Mouse (Mus musculus): Measurements from ENCODE around the gene Ilvbl. TPM values are rescaled to one million over a fixed set of nuclear protein-coding genes. Genes with fewer than 3 reads are reported as not detected.

Ilvbl gene
- polyA plus RNA-seq, 1 experiment = 13.2 TPM

DNA sequence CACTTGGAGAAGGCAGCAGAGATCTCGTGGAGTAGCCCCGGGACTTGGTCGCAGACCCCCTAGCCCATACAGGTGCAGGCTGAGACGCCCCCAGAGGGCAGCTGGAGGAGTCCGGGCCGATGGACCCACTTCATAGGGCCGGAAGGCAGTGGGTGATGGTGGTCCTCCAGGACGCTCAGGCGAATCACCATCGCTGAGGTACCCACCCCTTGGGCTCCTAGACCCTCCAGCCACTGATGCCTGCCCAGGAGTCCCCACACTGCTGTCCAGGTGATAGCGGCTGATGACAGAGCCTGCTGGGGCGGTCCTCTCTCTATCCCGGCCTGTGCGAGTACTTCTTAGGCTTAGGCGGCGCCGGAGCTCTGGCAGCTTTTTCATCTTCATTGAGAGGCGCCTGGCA lies 15.1 kb downstream of the Ilvbl start:
- peaks cover 16% of the 10 kb centered on the region for H3K4me1 ChIP-seq
- H3K36me3 ChIP-seq (replicated peaks; ENCODE audit: low read length) = peaks cover 32% of the 10 kb centered on the region
- TF ChIP-seq FLI1 (IDR thresholded peaks at IDR 0.05; ENCODE audit: low read length) (no peak), GATA1 (IDR thresholded peaks at IDR 0.05; ENCODE audit: borderline replicate concordance, low read length) (no peak)
- no peaks in the 10 kb centered on the region for H3K9me3 ChIP-seq
- H3K27me3 ChIP-seq (replicated peaks) = peaks cover 39% of the 10 kb centered on the region
- H3K4me3 ChIP-seq (replicated peaks) = no peak overlapping the region

DNA sequence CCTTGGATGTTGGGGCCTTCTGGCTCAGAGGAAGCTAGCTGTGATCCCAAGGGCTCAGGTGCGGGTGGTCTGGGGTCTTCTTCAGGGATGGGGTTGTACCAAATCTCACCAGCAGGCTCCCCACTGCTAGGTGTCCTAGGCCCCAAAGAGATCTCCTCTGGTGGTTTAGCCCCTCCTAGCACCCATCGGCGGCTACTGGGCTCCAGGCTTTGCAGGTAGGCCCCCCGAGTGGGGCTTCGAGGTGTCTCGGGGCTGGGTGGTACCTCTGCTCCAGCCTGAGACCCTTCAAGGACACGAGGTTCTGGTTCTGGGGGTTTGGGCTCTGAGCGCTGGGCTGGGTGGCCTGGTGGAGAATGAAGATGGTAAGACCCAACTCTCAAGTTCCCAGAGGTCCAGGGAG lies 15.8 kb downstream of the Ilvbl start:
- no peaks in the 10 kb centered on the region for H3K9me3 ChIP-seq
- peaks cover 39% of the 10 kb centered on the region for H3K27me3 ChIP-seq (replicated peaks)
- H3K36me3 ChIP-seq (replicated peaks; ENCODE audit: low read length) = peaks cover 25% of the 10 kb centered on the region
- H3K4me3 ChIP-seq (replicated peaks) = no peak overlapping the region
- TF ChIP-seq GATA1 (IDR thresholded peaks at IDR 0.05; ENCODE audit: borderline replicate concordance, low read length) (no peak), FLI1 (IDR thresholded peaks at IDR 0.05; ENCODE audit: low read length) (no peak)
- peaks cover 16% of the 10 kb centered on the region for H3K4me1 ChIP-seq

DNA sequence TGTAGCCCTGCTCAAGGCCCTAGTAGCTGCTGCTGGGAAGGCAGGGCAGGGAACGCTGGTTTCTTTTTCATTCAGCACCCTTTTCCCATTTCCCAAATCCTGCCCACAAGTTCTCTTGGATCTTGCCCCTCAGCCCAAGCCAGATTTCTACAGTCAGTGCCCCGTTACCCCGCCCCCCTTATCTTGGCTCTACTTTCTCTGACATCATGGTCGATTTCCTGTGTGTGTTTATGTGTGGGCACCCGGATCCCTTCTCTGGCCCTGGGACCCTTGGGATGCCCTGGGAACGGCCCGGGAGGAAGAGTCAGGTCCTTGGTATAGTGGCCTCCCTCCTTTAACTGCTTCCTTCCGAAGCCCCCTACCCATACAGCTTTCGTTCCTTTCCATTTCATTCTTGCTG lies 16.6 kb downstream of the Ilvbl start:
- Histone ChIP-seq H3K9me3 (no peaks in the 10 kb centered on the region), H3K4me3 (replicated peaks) (peak overlapping the region; percentile 7), H3K4me1 (peaks cover 16% of the 10 kb centered on the region), H3K36me3 (replicated peaks; ENCODE audit: low read length) (peaks cover 17% of the 10 kb centered on the region), H3K27me3 (replicated peaks) (peaks cover 42% of the 10 kb centered on the region)
- no peak for TF ChIP-seq FLI1 (IDR thresholded peaks at IDR 0.05; ENCODE audit: low read length)
- TF ChIP-seq GATA1 (IDR thresholded peaks at IDR 0.05; ENCODE audit: borderline replicate concordance, low read length) = no peak

- peaks cover 16% of the 10 kb centered on the region for H3K4me1 ChIP-seq
- H3K9me3 ChIP-seq = no peaks in the 10 kb centered on the region
- H3K36me3 ChIP-seq (replicated peaks; ENCODE audit: low read length) = peaks cover 8% of the 10 kb centered on the region
- no peak for TF ChIP-seq GATA1 (IDR thresholded peaks at IDR 0.05; ENCODE audit: borderline replicate concordance, low read length)
- peaks cover 46% of the 10 kb centered on the region for H3K27me3 ChIP-seq (replicated peaks)
- H3K4me3 ChIP-seq (replicated peaks) = peak within 1 kb of the TSS; percentile 88
Measured at GRCm38 (mm10) chr10:78591406-78592328, 17.5 kb downstream of the Ilvbl start, which contains the start of gene Syde1. TSS of gene Syde1 (minus strand) at chr10:78591964.

DNA sequence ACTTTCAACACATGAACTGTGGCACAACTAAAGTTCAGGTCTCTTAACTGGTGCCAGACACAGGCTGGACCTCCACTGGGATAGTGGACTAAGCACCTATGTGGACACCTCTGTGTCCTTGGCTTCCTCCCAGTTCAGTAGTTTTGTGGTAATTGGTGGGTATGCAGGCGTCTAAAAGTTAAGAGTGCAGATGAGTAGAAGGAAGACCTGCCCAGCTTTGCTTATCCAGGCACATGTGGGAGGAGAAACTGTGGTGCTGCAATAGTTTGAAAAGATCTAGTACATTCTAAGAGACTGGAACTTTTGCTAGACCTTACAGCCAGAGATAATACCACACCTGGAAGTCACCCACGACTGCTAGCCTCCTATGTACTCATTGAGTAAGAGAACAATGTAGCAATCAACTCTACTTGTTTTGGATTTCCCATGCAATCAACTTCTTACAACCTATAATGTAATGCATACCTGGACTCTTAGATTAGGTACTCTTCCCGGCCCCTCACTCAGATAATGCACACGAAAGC lies 18.8 kb downstream of the Ilvbl start:
- Histone ChIP-seq H3K9me3 (no peaks in the 10 kb centered on the region), H3K4me3 (replicated peaks) (no peak overlapping the region), H3K36me3 (replicated peaks; ENCODE audit: low read length) (no peaks in the 10 kb centered on the region), H3K27me3 (replicated peaks) (peaks cover 51% of the 10 kb centered on the region), H3K4me1 (peaks cover 16% of the 10 kb centered on the region)
- TF ChIP-seq GATA1 (IDR thresholded peaks at IDR 0.05; ENCODE audit: borderline replicate concordance, low read length) (no peak), FLI1 (IDR thresholded peaks at IDR 0.05; ENCODE audit: low read length) (no peak)

DNA sequence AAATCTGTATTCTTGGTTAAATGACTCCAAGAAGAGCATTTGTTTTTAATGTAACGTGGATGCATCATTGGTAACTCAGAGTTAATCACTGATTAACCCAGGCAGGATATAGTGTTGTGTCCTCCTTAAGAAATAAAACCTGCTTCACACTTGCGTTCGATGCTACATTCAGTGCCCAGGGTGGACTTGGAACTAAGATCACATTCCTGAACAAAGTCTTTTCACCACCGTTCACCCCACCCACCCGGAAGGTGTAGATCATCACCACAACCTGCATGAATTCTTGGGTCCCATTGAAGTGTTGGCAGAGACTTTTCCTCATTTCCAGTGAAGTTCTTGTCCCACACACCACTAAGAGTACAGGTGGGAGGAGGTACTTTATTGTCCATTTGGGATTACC lies 19.6 kb downstream of the Ilvbl start:
- no peak for TF ChIP-seq FLI1 (IDR thresholded peaks at IDR 0.05; ENCODE audit: low read length)
- TF ChIP-seq GATA1 (IDR thresholded peaks at IDR 0.05; ENCODE audit: borderline replicate concordance, low read length) = no peak
- no peak overlapping the region for H3K4me3 ChIP-seq (replicated peaks)
- H3K36me3 ChIP-seq (replicated peaks; ENCODE audit: low read length) = no peaks in the 10 kb centered on the region
- H3K9me3 ChIP-seq = no peaks in the 10 kb centered on the region
- H3K27me3 ChIP-seq (replicated peaks) = peaks cover 51% of the 10 kb centered on the region
- H3K4me1 ChIP-seq = peaks cover 16% of the 10 kb centered on the region

GRCm38 (mm10) chr10:78594157-78594556 lies 20.0 kb downstream of the Ilvbl start:
- H3K27me3 ChIP-seq (replicated peaks) = peaks cover 51% of the 10 kb centered on the region
- TF ChIP-seq FLI1 (IDR thresholded peaks at IDR 0.05; ENCODE audit: low read length) = no peak
- TF ChIP-seq GATA1 (IDR thresholded peaks at IDR 0.05; ENCODE audit: borderline replicate concordance, low read length) = no peak
- H3K4me3 ChIP-seq (replicated peaks) = no peak overlapping the region
- H3K36me3 ChIP-seq (replicated peaks; ENCODE audit: low read length) = no peaks in the 10 kb centered on the region
- no peaks in the 10 kb centered on the region for H3K9me3 ChIP-seq
- H3K4me1 ChIP-seq = peaks cover 16% of the 10 kb centered on the region

- Histone ChIP-seq H3K27me3 (replicated peaks) (peaks cover 51% of the 10 kb centered on the region), H3K4me3 (replicated peaks) (no peak overlapping the region), H3K4me1 (peaks cover 16% of the 10 kb centered on the region), H3K9me3 (no peaks in the 10 kb centered on the region), H3K36me3 (replicated peaks; ENCODE audit: low read length) (no peaks in the 10 kb centered on the region)
- TF ChIP-seq GATA1 (IDR thresholded peaks at IDR 0.05; ENCODE audit: borderline replicate concordance, low read length) (no peak), FLI1 (IDR thresholded peaks at IDR 0.05; ENCODE audit: low read length) (no peak)
Measured at GRCm38 (mm10) chr10:78594566-78594965, 20.4 kb downstream of the Ilvbl start.

GRCm38 (mm10) chr10:78599865-78600264 lies 25.7 kb downstream of the Ilvbl start:
- Histone ChIP-seq H3K9me3 (no peaks in the 10 kb centered on the region), H3K4me3 (replicated peaks) (no peak overlapping the region), H3K36me3 (replicated peaks; ENCODE audit: low read length) (no peaks in the 10 kb centered on the region), H3K4me1 (no peaks in the 10 kb centered on the region), H3K27me3 (replicated peaks) (peaks cover 15% of the 10 kb centered on the region)
- TF ChIP-seq FLI1 (IDR thresholded peaks at IDR 0.05; ENCODE audit: low read length) (no peak), GATA1 (IDR thresholded peaks at IDR 0.05; ENCODE audit: borderline replicate concordance, low read length) (no peak)

DNA sequence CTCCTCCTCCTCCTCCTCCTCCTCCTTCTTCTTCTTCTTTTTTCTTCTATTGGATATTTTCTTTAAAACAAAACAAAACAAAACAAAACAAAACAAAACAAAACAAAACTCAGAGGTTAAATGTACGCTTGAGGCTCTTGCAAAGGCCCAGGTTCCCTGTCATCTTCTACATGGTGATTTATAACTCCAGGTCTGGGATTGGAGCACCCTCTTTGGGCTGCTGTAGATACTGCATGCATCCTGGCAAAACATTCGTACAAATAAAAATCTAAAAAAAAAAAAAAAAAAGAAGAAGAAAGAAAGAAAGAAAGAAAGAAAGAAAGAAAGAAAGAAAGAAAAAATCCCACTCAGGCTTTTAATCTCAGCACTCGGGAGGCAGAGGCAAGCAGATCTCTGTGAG lies 30.9 kb downstream of the Ilvbl start:
- Histone ChIP-seq H3K4me1 (no peaks in the 10 kb centered on the region), H3K27me3 (replicated peaks) (peaks cover 9% of the 10 kb centered on the region), H3K4me3 (replicated peaks) (no peak overlapping the region), H3K9me3 (no peaks in the 10 kb centered on the region), H3K36me3 (replicated peaks; ENCODE audit: low read length) (no peaks in the 10 kb centered on the region)
- no peak for TF ChIP-seq FLI1 (IDR thresholded peaks at IDR 0.05; ENCODE audit: low read length)
- no peak for TF ChIP-seq GATA1 (IDR thresholded peaks at IDR 0.05; ENCODE audit: borderline replicate concordance, low read length)

Measured in megakaryocyte, embryonic 14.5 days (primary cell).